Comparison of ENCODE assay signal across 8 mouse cellular contexts in genomic region chr4:22357266-22357930, GRCm38 (mm10). TPM values are rescaled to one million over a fixed set of nuclear protein-coding genes. Genes with fewer than 3 reads are reported as not detected.
DNase-seq lines count a peak whose midpoint lies in the region; ATAC-seq lines count a peak whose summit lies in the region.

Gene Fbxl4, plus strand, starts transcription at chr4:22357543.

- H3K27ac ChIP-seq in hindbrain, embryonic 11.5 days (ENCODE audit: low read depth, low read length) = peak within 1 kb of the TSS; percentile 85

- peak; percentile 75 for DNase-seq in MN1 (ENCODE audit: low spot score)
- peak; percentile 84 for DNase-seq in cerebellum, adult 9-10 months
- DNase-seq in frontal cortex, adult 2 months (ENCODE audit: extremely low spot score in 1 of 2, low spot score in 1 of 2) = peak; percentile 67 to 81
- peak; percentile 89 for DNase-seq in hindbrain, embryonic 11.5 days (ENCODE audit: low spot score)
- peak; percentile 76 to 83 for DNase-seq in layer of hippocampus, postnatal 10 days (ENCODE audit: low spot score in 2 of 2)
- DNase-seq in lung, postnatal 10 days = peak; percentile 87
- peak; percentile 88 for DNase-seq in ovary, postnatal 36 days (ENCODE audit: low spot score)
- peak; percentile 90 for DNase-seq in thymus, postnatal 25 days

- H3K4me3 ChIP-seq in hindbrain, embryonic 11.5 days (ENCODE audit: low read depth, low read length) = peak within 1 kb of the TSS; percentile 83

- peak; percentile 98 for ATAC-seq in hindbrain, embryonic 11.5 days (ENCODE audit: low FRiP score)

- H3K9me3 ChIP-seq in hindbrain, embryonic 11.5 days (ENCODE audit: control insufficient read depth, low read length) = no peaks in the 10 kb centered on the region

- peak within 1 kb of the TSS; percentile 73 for H3K4me2 ChIP-seq in hindbrain, embryonic 11.5 days (replicated peaks; ENCODE audit: low read depth, low read length)

- WGBS in hindbrain, embryonic 11.5 days = under 1% methylated on average over 45 of the region's 62 CpGs

- no peaks in the 10 kb centered on the region for H3K36me3 ChIP-seq in hindbrain, embryonic 11.5 days (ENCODE audit: control insufficient read depth, insufficient read depth, low read length)

- H3K4me1 ChIP-seq in hindbrain, embryonic 11.5 days (replicated peaks; ENCODE audit: control insufficient read depth, insufficient read depth, low read length) = peaks cover 3% of the 10 kb centered on the region; the same call in 1 of the 2 replicates

- no peaks in the 10 kb centered on the region for H3K27me3 ChIP-seq in hindbrain, embryonic 11.5 days (ENCODE audit: control insufficient read depth, insufficient read depth, low read length)

- H3K9ac ChIP-seq in hindbrain, embryonic 11.5 days (ENCODE audit: low read depth, low read length) = peak within 1 kb of the TSS; percentile 94

RNA-seq across cellular contexts. Expression of gene Fbxl4, which starts in this region (rescaled TPM):
- 16.3 and 19.9 TPM in 2 replicates for polyA plus RNA-seq in frontal cortex, adult 2 months (2012; rRNA removed)
- 9.9 and 11.6 TPM in 2 replicates for polyA plus RNA-seq in hindbrain, embryonic 11.5 days (2014; fragmentation: Nextera tagmentation; extraction: Ambion mirVana)
- total RNA-seq in layer of hippocampus, postnatal 10 days (2021) = 10 to 100 TPM; 13.2 to 13.7 TPM

Comparison
In these comparisons a context has a peak if more than half of its experiments do, and no peak if none do; other contexts are left out.
1. Peak in every context shown above with its lines: DNase-seq, ATAC-seq, H3K4me3 ChIP-seq and H3K27ac ChIP-seq.